Mouse (Mus musculus): ENCODE measurements around the gene Rcn3.

GRCm38 (mm10) chr7:45068000-45068318 lies 24.1 kb downstream of the Rcn3 start:
- TF ChIP-seq CTCF (IDR thresholded peaks at IDR 0.05; ENCODE audit: low read depth, low read length): peak; percentile 95
- no peak for TF ChIP-seq POLR2A (IDR thresholded peaks at IDR 0.05; ENCODE audit: borderline replicate concordance, low read depth, low read length)

Data from bone marrow macrophage, adult 2 months (primary cell).